Mouse (Mus musculus) cerebellum, adult 2 months (tissue): ENCODE measurements around the gene Sash1. TPM values are rescaled to one million over a fixed set of nuclear protein-coding genes. Genes with fewer than 3 reads are reported as not detected.

Source experiments
- DNase-seq, 2 experiments: peaks; one replicate each; pipeline ENCODE4 v3.0.0; 2021
- H3K27ac ChIP-seq: fragments of 200-500 bp; 2 replicates; pipeline ENCODE4 v1.5.1; 2012; ENCODE audit warnings: low read length, control low read depth, inconsistent platforms; ENCODE audit not compliant: insufficient read depth
- H3K27me3 ChIP-seq: fragments of 200-500 bp; 2 replicates; pipeline ENCODE4 v1.6.1; 2012; ENCODE audit warnings: inconsistent platforms, mild to moderate bottlenecking, low read length, moderate library complexity; ENCODE audit not compliant: control insufficient read depth, insufficient read depth
- H3K4me1 ChIP-seq: fragments of 200-500 bp; 2 replicates; pipeline ENCODE4 v1.6.1; 2011; ENCODE audit warnings: low read length; ENCODE audit not compliant: control insufficient read depth, insufficient read depth
- H3K4me3 ChIP-seq: fragments of 200-500 bp; replicated peaks from 2 replicates; pipeline ENCODE3; 2011; ENCODE audit warnings: mild to moderate bottlenecking, low read depth, low read length, control low read depth; ENCODE audit not compliant: insufficient read depth
- CTCF ChIP-seq: fragments of 200-500 bp; IDR thresholded peaks from 2 replicates; pipeline ENCODE4 v1.5.1; 2011; ENCODE audit warnings: low read depth, mild to moderate bottlenecking, control low read depth, low read length, moderate library complexity, borderline replicate concordance; ENCODE audit not compliant: insufficient read depth
- POLR2A ChIP-seq: fragments of 200-500 bp; IDR thresholded peaks from 2 replicates; pipeline ENCODE4 v1.6.1; 2011; ENCODE audit warnings: low read length, control low read depth, borderline replicate concordance; ENCODE audit not compliant: insufficient read depth
- WGBS: fragments of 180-500 bp; shearing (Covaris S2); methylation state at CpG from one replicate; pipeline ENCODE4 v1.1.7; 2018; 5-methylcytosine and 5-hydroxymethylcytosine counted together
- polyA plus RNA-seq: library from polyadenylated mRNA; depleted of rRNA; stranded (reverse); fragments of >200 nt; gene quantifications from 2 replicates; pipeline ENCODE4 v1.2.3, GENCODE M21; 2012

Gene Sash1
- polyA plus RNA-seq, 1 experiment, result 28.0 TPM

GRCm38 (mm10) chr10:8878824-8879223 lies 7.0 kb downstream of the Sash1 start:
- WGBS, result 60% methylated on average over 9 of the region's 9 CpGs
- Histone ChIP-seq H3K4me1 (no peaks in the 10 kb centered on the region), H3K27ac (no peak overlapping the region)

GRCm38 (mm10) chr10:8878381-8878780 lies 7.5 kb downstream of the Sash1 start:
- Histone ChIP-seq H3K27ac (no peak overlapping the region), H3K4me1 (no peaks in the 10 kb centered on the region), H3K4me3 (no peak overlapping the region), H3K27me3 (peaks cover under 1% of the 10 kb centered on the region; the same call in 1 of the 2 replicates)
- 90% methylated on average over 13 of the region's 13 CpGs for WGBS
- DNase-seq, result no peak
- TF ChIP-seq POLR2A (no peak), CTCF (no peak)

More at GRCm38 (mm10) chr10:8878824-8879223, 7.0 kb downstream of the Sash1 start:
- no peak for TF ChIP-seq CTCF
- TF ChIP-seq POLR2A, result no peak
- Histone ChIP-seq H3K27me3 (peaks cover 2% of the 10 kb centered on the region; the same call in 1 of the 2 replicates), H3K4me3 (no peak overlapping the region)
- DNase-seq, result no peak

GRCm38 (mm10) chr10:8873631-8874370 lies 12.1 kb downstream of the Sash1 start:
- TF ChIP-seq CTCF (no peak), POLR2A (no peak)

GRCm38 (mm10) chr10:8872788-8873187 lies 13.1 kb downstream of the Sash1 start:
- 97% methylated on average over 3 of the region's 3 CpGs for WGBS
- no peaks in the 10 kb centered on the region for H3K4me1 ChIP-seq
- TF ChIP-seq POLR2A (no peak), CTCF (no peak)
- no peak for DNase-seq
- no peak overlapping the region for H3K27ac ChIP-seq
- H3K4me3 ChIP-seq, result no peak overlapping the region
- H3K27me3 ChIP-seq, result no peaks in the 10 kb centered on the region

More at GRCm38 (mm10) chr10:8873631-8874370, 12.1 kb downstream of the Sash1 start:
- no peak overlapping the region for H3K4me3 ChIP-seq
- 69% methylated on average over 7 of the region's 7 CpGs for WGBS
- no peak overlapping the region for H3K27ac ChIP-seq
- no peak for DNase-seq
- H3K4me1 ChIP-seq, result no peaks in the 10 kb centered on the region
- no peaks in the 10 kb centered on the region for H3K27me3 ChIP-seq

GRCm38 (mm10) chr10:8871935-8872334 lies 13.9 kb downstream of the Sash1 start:
- TF ChIP-seq CTCF, result no peak
- TF ChIP-seq POLR2A, result no peak
- no peaks in the 10 kb centered on the region for H3K4me1 ChIP-seq
- no peak overlapping the region for H3K27ac ChIP-seq
- no peaks in the 10 kb centered on the region for H3K27me3 ChIP-seq
- WGBS, result 69% methylated on average over 1 of the region's 1 CpGs
- DNase-seq, result no peak
- H3K4me3 ChIP-seq, result no peak overlapping the region

- no peak overlapping the region for H3K4me3 ChIP-seq
- DNase-seq, result no peak
- no peak overlapping the region for H3K27ac ChIP-seq
- TF ChIP-seq POLR2A (no peak), CTCF (no peak)
- H3K4me1 ChIP-seq, result no peaks in the 10 kb centered on the region
- H3K27me3 ChIP-seq, result no peaks in the 10 kb centered on the region
- 85% methylated on average over 3 of the region's 3 CpGs for WGBS
These were observed 15.5 kb downstream of the Sash1 start for GRCm38 (mm10) chr10:8870368-8870767.

- H3K27ac ChIP-seq, result no peak overlapping the region
These were observed 19.7 kb downstream of the Sash1 start for GRCm38 (mm10) chr10:8866062-8866642.

GRCm38 (mm10) chr10:8860655-8861054 lies 25.2 kb downstream of the Sash1 start:
- TF ChIP-seq CTCF, result no peak
- TF ChIP-seq POLR2A, result no peak
- 77% methylated on average over 9 of the region's 9 CpGs for WGBS
- no peak overlapping the region for H3K4me3 ChIP-seq

More at GRCm38 (mm10) chr10:8866062-8866642, 19.7 kb downstream of the Sash1 start:
- 79% methylated on average over 4 of the region's 4 CpGs for WGBS
- Histone ChIP-seq H3K4me3 (no peak overlapping the region), H3K27me3 (no peaks in the 10 kb centered on the region), H3K4me1 (no peaks in the 10 kb centered on the region)
- no peak for DNase-seq
- TF ChIP-seq CTCF, result no peak
- no peak for TF ChIP-seq POLR2A

More at GRCm38 (mm10) chr10:8860655-8861054, 25.2 kb downstream of the Sash1 start:
- no peaks in the 10 kb centered on the region for H3K4me1 ChIP-seq
- H3K27me3 ChIP-seq, result no peaks in the 10 kb centered on the region
- DNase-seq, result no peak
- no peak overlapping the region for H3K27ac ChIP-seq
